Mouse (Mus musculus): Measurements from ENCODE around the gene Kcnh2. TPM values are rescaled to one million over a fixed set of nuclear protein-coding genes. Genes with fewer than 3 reads are reported as not detected.

Kcnh2 gene
- polyA plus RNA-seq, 1 experiment = 3.1 TPM

- Histone ChIP-seq H3K27me3 (replicated peaks; ENCODE audit: control insufficient read depth, insufficient read depth, low read length) (no peaks in the 10 kb centered on the region), H3K36me3 (ENCODE audit: control insufficient read depth, insufficient read depth, low read length) (no peaks in the 10 kb centered on the region), H3K4me3 (ENCODE audit: insufficient read depth, low read depth, low read length) (no peak overlapping the region; the same call in 1 of the 2 replicates), H3K27ac (ENCODE audit: insufficient read depth, low read depth, low read length) (no peak overlapping the region), H3K4me1 (ENCODE audit: control insufficient read depth, insufficient read depth, low read length) (no peaks in the 10 kb centered on the region)
- no peak for TF ChIP-seq CTCF (conservative IDR thresholded peaks at IDR 0.05; ENCODE audit: insufficient read depth, insufficient read length, low read depth, low read length)
- TF ChIP-seq POLR2A (IDR thresholded peaks at IDR 0.05; ENCODE audit: low read depth, low read length) = no peak
- peak; percentile 23 for DNase-seq
- WGBS = 19% methylated on average over 6 of the region's 6 CpGs
Measured at GRCm38 (mm10) chr5:24320467-24320813, 31.0 kb downstream of the Kcnh2 start.

- WGBS = 24% methylated on average over 13 of the region's 13 CpGs
- TF ChIP-seq POLR2A (IDR thresholded peaks at IDR 0.05; ENCODE audit: low read depth, low read length) (no peak), CTCF (conservative IDR thresholded peaks at IDR 0.05; ENCODE audit: insufficient read depth, insufficient read length, low read depth, low read length) (no peak)
- Histone ChIP-seq H3K4me1 (ENCODE audit: control insufficient read depth, insufficient read depth, low read length) (no peaks in the 10 kb centered on the region), H3K27ac (ENCODE audit: insufficient read depth, low read depth, low read length) (no peak overlapping the region), H3K4me3 (ENCODE audit: insufficient read depth, low read depth, low read length) (no peak overlapping the region; the same call in 1 of the 2 replicates), H3K27me3 (replicated peaks; ENCODE audit: control insufficient read depth, insufficient read depth, low read length) (no peaks in the 10 kb centered on the region), H3K36me3 (ENCODE audit: control insufficient read depth, insufficient read depth, low read length) (no peaks in the 10 kb centered on the region)
- no peak for DNase-seq
Measured at GRCm38 (mm10) chr5:24319776-24320466, 31.5 kb downstream of the Kcnh2 start.

GRCm38 (mm10) chr5:24309223-24309622, 42.2 kb downstream of the Kcnh2 start:
- Histone ChIP-seq H3K36me3 (ENCODE audit: control insufficient read depth, insufficient read depth, low read length) (no peaks in the 10 kb centered on the region), H3K27me3 (replicated peaks; ENCODE audit: control insufficient read depth, insufficient read depth, low read length) (no peaks in the 10 kb centered on the region), H3K4me1 (ENCODE audit: control insufficient read depth, insufficient read depth, low read length) (no peaks in the 10 kb centered on the region), H3K4me3 (ENCODE audit: insufficient read depth, low read depth, low read length) (no peak overlapping the region), H3K27ac (ENCODE audit: insufficient read depth, low read depth, low read length) (no peak overlapping the region)
- TF ChIP-seq CTCF (conservative IDR thresholded peaks at IDR 0.05; ENCODE audit: insufficient read depth, insufficient read length, low read depth, low read length) (no peak), POLR2A (IDR thresholded peaks at IDR 0.05; ENCODE audit: low read depth, low read length) (no peak)
- WGBS = 90% methylated on average over 2 of the region's 2 CpGs
- no peak for DNase-seq

- H3K27ac ChIP-seq (ENCODE audit: insufficient read depth, low read depth, low read length) = no peak overlapping the region
- H3K4me3 ChIP-seq (ENCODE audit: insufficient read depth, low read depth, low read length) = no peak overlapping the region
- no peak for DNase-seq
- WGBS = 74% methylated on average over 7 of the region's 7 CpGs
- no peaks in the 10 kb centered on the region for H3K27me3 ChIP-seq (replicated peaks; ENCODE audit: control insufficient read depth, insufficient read depth, low read length)
- no peaks in the 10 kb centered on the region for H3K36me3 ChIP-seq (ENCODE audit: control insufficient read depth, insufficient read depth, low read length)
- H3K4me1 ChIP-seq (ENCODE audit: control insufficient read depth, insufficient read depth, low read length) = no peaks in the 10 kb centered on the region
- TF ChIP-seq POLR2A (IDR thresholded peaks at IDR 0.05; ENCODE audit: low read depth, low read length) (no peak), CTCF (conservative IDR thresholded peaks at IDR 0.05; ENCODE audit: insufficient read depth, insufficient read length, low read depth, low read length) (no peak)
Measured at GRCm38 (mm10) chr5:24308621-24309020, 42.8 kb downstream of the Kcnh2 start.

- no peak for DNase-seq
- Histone ChIP-seq H3K27me3 (replicated peaks; ENCODE audit: control insufficient read depth, insufficient read depth, low read length) (no peaks in the 10 kb centered on the region), H3K36me3 (ENCODE audit: control insufficient read depth, insufficient read depth, low read length) (no peaks in the 10 kb centered on the region), H3K4me1 (ENCODE audit: control insufficient read depth, insufficient read depth, low read length) (no peaks in the 10 kb centered on the region), H3K27ac (ENCODE audit: insufficient read depth, low read depth, low read length) (no peak overlapping the region), H3K4me3 (ENCODE audit: insufficient read depth, low read depth, low read length) (no peak overlapping the region)
- 69% methylated on average over 5 of the region's 5 CpGs for WGBS
- TF ChIP-seq POLR2A (IDR thresholded peaks at IDR 0.05; ENCODE audit: low read depth, low read length) (no peak), CTCF (conservative IDR thresholded peaks at IDR 0.05; ENCODE audit: insufficient read depth, insufficient read length, low read depth, low read length) (no peak)
Measured at GRCm38 (mm10) chr5:24307118-24307777, 44.2 kb downstream of the Kcnh2 start.

- peak; percentile 29 for DNase-seq
- TF ChIP-seq POLR2A (IDR thresholded peaks at IDR 0.05; ENCODE audit: low read depth, low read length) (no peak), CTCF (conservative IDR thresholded peaks at IDR 0.05; ENCODE audit: insufficient read depth, insufficient read length, low read depth, low read length) (peak; percentile 71)
- Histone ChIP-seq H3K36me3 (ENCODE audit: control insufficient read depth, insufficient read depth, low read length) (no peaks in the 10 kb centered on the region), H3K27ac (ENCODE audit: insufficient read depth, low read depth, low read length) (no peak overlapping the region), H3K4me1 (ENCODE audit: control insufficient read depth, insufficient read depth, low read length) (no peaks in the 10 kb centered on the region), H3K4me3 (ENCODE audit: insufficient read depth, low read depth, low read length) (no peak overlapping the region), H3K27me3 (replicated peaks; ENCODE audit: control insufficient read depth, insufficient read depth, low read length) (no peaks in the 10 kb centered on the region)
- 55% methylated on average over 3 of the region's 3 CpGs for WGBS
Measured at GRCm38 (mm10) chr5:24303199-24303598, 48.2 kb downstream of the Kcnh2 start.

- 31% methylated on average over 5 of the region's 5 CpGs for WGBS
- Histone ChIP-seq H3K4me3 (ENCODE audit: insufficient read depth, low read depth, low read length) (no peak overlapping the region), H3K27me3 (replicated peaks; ENCODE audit: control insufficient read depth, insufficient read depth, low read length) (no peaks in the 10 kb centered on the region), H3K27ac (ENCODE audit: insufficient read depth, low read depth, low read length) (no peak overlapping the region), H3K4me1 (ENCODE audit: control insufficient read depth, insufficient read depth, low read length) (no peaks in the 10 kb centered on the region), H3K36me3 (ENCODE audit: control insufficient read depth, insufficient read depth, low read length) (no peaks in the 10 kb centered on the region)
- no peak for DNase-seq
- TF ChIP-seq POLR2A (IDR thresholded peaks at IDR 0.05; ENCODE audit: low read depth, low read length) = no peak
Measured at GRCm38 (mm10) chr5:24299845-24300589, 51.4 kb downstream of the Kcnh2 start.

Data from kidney, adult 2 months (tissue).